Mouse (Mus musculus) c-Kit-positive CD71-positive TER-119-negative erythroid progenitor cells, embryonic 14.5 days (primary cell): ENCODE data around the gene H3f3b.

ENCODE experiments used
- DNase-seq: peaks from one replicate; pipeline ENCODE4 v3.0.0-alpha.2; 2013; ENCODE audit warnings: low read depth

The H3f3b gene

DNA sequence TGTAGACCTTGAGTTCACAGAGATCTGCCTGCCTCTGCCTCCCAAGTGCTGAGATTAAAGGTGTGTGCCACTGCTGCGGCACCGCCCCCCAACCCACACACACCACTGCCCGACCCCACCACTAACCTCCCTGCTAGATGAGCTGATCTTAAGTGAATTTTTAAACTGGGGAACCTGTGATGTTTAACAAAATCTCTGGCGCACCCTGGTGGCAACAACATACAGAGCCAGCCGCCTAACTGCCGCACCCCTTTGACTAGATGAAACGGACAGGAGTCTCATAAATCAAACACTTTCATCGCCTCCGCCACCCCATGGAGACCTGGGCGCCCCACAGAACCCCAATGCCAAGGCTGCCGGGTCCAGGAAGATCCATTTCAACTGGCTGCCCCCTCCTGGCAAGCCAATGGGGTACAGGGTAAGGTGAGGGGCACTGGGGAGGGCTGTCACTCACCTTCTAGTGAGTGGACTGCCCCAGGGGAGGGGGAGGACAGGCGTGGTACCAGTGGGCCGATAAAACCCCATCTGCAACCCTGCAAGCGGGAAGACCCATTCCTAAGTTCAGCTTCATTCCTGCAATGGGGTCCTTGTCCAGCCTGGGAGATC is 28.1 kb downstream of the H3f3b start:
- peak; percentile 68 for DNase-seq

DNA sequence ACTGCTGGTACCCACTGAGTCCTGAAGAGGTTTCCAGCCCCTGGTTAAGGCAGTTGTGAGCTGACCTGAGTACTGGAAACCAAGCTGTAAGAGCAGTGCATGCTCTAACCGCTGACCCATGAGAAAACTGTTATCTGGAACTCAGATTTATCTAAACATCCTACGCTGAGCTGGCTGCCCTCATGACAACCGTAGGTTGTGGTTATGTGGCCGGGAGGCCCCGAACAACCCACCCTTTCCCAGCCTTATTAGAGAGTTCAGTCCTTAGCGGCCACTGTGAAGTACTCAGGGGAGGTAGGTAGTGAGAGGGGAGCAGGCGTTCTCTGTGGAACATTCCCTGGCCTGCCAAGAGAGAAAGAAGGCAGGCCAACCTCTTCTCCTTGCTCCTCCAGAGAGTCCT is 28.7 kb downstream of the H3f3b start:
- DNase-seq: no peak

DNA sequence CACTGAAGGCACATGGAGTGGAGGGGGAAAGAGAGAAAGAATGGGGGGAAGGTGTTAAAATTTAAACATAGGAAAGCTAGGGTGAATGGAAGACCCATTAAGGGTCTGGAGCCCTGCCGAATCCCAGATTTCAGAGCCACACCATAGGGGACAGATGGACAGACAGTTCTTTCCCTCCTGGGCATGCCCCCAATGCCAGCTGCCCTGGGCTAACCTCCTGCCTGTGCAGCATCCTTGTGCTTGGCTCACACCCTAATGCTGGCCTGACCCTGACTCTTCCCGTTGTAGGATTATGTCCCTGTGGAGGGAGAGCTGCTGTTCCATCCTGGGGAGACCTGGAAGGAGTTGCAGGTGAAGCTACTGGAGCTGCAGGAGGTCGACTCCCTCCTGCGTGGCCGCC is 30.1 kb downstream of the H3f3b start:
- no peak for DNase-seq

DNA sequence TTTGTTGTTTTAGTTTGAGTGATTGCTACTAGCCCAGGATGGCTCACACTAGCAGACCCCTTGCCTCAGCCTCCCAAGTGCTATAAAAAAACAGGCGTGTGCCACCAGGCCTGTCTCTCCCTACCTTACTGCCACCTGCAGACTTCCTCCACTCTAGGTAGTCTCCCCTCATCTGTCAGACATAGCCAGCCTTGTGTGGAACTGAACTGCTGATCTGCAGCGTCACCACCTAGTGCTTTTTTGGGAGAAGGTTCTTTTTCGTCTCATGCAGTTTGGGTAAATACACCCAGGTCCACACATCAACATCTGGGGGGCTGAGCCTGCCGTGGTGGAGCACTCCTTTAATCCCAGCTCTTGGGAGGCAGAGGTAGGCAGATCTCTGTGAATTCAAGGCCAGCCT is 30.7 kb downstream of the H3f3b start:
- DNase-seq: no peak

DNA sequence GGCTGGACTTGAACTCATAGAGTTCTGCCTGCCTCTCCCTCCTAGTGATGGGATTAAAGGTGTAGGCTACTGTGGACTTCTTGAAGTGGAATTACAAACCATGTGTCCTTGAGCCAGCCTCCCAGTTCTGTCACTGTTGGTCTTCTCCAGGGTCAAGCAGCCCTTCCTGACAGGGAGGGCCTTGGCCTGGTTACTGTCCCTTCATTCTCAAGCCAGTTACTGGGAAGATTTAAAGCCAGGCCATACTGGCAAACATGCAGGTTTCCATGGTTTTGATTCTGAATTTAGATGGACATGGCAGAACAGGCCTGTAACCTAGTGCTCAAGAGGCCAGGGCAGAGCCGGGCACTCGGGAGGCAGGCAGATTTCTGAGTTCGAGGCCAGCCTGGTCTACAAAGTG is 32.5 kb downstream of the H3f3b start:
- DNase-seq: no peak

DNA sequence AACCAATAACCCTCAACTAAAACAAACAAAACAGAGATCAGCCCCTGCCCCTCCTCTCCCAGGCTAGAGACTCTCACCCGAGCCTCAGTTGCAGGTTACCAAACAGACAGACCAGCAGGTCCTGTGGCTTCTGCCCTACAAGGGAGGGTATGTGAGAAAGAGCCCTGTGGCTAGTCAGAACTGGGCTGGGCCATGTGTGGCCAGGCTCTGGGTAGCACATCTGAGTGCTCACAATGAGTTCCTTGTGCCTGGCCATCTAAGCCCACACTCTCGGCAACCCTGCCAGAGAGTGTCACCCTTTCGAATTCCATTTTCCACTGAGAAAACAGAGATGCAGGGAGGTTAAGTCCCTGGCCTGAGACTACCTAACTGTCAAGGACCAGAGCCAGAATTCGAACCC is 35.7 kb downstream of the H3f3b start:
- DNase-seq: no peak

DNA sequence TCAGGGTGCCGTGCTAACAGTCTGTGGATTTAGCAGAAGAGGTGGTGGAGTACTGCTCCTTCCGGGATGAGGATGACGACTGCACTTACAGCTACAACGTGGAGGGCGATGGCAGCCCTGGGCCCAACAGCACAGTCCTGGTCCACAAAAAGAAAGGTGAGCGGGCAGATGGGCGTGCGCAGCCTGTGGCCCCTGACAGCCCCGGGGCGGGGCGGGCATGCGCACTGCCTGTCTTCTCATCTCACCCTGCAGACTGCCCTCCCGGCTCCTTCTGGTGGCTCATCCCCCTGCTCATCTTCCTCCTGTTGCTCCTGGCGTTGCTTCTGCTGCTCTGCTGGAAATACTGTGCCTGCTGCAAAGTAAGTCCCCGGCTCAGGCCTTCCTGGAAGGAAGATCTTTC is 38.1 kb downstream of the H3f3b start:
- no peak for DNase-seq

DNA sequence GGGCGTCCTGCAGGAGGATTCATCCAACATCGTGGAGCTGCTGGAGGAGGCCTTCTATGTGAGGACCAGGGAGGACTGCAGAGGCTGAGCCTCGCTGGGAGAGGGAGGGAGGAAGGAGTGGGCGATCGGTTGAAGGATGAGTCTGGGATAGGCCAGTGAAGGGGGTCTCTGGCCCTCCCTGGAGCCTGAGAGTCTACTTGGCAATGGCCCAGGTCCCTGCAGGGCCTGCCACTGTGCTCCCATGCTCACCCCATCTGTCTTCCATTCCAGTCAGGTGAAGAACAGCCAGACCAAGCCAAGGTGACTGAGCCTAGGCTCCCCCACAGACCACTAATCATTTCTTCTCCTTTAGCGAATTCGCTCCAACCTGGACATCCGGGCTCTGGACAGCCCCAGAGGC is 44.5 kb downstream of the H3f3b start:
- no peak for DNase-seq

DNA sequence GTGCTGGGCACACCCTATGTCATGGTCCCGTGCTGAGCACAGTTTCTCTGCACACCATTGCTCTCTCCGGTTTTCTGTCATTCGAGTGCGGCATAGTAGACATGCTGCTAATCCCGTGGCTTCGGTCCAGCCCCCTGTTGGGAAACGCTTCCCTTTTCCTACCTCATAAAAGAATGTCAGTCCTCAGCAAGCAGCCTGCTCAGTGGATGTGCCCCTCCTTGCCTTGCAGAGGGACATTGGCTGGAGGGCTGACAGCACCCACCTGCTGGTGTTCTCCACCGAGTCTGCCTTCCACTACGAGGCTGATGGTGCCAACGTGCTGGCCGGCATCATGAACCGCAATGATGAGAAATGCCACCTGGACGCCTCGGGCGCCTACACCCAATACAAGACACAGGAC is 45.3 kb downstream of the H3f3b start:
- no peak for DNase-seq

DNA sequence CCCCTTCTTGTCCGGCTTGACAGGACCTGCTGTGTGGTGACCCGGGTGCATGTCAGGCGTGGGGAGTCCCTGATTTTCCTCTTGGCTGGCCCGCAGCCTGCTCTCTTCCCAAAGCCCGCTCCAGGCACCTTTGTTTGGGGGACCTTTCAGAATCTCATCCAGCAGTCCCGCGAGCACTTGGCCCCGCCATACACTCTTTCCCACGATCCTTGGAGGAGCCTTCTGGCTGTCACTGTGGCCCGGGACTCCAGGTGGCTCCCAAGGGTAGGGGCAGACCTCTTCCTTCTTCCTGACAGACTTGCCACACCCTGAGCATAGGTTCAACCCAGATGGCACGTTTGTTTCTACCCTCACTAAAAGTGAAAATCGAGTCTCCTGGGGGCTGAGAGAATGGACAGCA is 52.2 kb downstream of the H3f3b start:
- DNase-seq: no peak

DNA sequence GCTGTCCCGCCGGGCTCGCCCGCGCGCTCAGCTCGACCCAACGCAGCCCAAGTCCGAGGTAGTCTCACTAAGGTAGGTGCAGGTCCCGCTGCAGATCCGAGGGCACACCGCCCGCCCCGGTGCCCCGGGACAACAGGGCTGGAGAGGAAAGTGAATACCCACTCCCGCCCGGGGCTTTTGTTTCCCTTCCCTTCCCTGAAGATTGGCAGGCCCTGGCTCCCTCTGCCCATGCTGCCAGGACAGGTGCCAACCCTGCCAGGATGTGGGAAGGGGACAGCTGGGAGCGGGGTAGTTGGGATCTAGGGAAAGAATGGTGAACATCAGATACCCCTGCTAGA is 52.7 kb downstream of the H3f3b start:
- DNase-seq: no peak

DNA sequence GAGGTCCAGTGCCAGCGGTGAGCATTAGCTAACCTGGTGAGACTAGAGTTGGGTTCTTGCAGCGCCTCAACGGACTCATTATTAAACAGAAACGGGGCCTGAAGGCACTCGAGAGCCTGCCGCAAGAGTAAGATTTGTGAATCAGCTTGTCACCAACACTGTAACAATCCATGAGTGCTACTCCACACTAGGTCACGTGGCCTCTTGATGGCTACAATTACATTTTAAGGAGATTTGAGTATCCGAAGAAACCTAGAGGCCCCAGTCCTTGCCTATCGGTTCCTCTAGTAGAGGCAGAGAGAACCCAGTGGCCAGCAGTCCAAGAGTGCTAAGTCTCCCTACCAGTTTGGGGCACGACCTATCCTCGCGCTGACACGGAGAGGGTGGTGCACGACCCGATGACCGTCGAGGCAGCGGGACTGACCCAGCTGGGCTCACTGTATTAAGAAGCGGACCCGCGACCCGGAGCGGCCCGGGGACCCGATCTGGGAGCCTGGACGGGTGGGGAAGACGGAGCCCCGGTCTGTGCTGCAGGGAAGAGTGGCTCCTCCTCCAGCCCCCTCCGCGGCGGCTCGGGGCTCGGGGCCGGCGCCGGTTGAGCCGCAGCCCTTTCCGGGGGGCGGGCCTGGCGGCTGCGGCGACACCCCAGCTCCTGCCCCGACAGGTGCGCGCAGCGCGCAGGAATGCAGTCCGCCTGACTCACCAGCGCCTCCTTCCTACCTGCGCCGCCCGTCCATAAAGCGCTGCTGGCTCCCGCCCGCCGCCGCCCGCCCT is 53.3 kb downstream of the H3f3b start, which contains the start of gene Itgb4:
Gene Itgb4, plus strand, starts transcription at position 401 of the 774 bp plus-strand sequence.
- no peak for DNase-seq
